Mouse (Mus musculus) urinary bladder, postnatal 36 days (tissue): ENCODE data around the gene Higd1b.

Source experiments
- DNase-seq, 2 experiments: peaks; one replicate each; pipeline ENCODE4 v3.0.0; 2022; ENCODE audit warnings: low spot score in 2 of 2, mixed read lengths in 1 of 2

Higd1b gene

DNA sequence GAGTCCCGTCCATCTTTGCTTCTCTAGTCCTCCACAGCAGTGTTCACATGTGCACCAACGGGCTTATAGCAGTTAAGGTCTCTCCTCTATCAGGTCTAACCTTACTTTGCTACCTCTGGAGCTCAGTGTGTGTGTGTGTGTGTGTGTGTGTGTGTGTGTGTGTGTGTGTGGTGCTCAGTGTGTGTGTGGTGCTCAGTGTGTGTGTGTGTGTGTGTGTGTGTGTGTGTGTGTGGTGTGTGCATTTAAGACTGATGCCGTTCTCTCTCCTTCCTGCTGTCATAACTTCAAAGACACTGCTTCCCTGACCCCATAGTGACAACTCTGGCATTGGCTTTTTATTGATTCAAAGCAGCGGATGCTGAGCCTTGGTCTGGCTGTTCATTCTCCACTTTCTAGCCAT, at the start of gene Higd1b:
TSS of gene Higd1b (plus strand) at position 301 of the 400 bp plus-strand sequence.
- no peak for DNase-seq

GRCm38 (mm10) chr11:102787688-102788177, 47.9 kb upstream of the Higd1b start:
- no peak for DNase-seq

DNA sequence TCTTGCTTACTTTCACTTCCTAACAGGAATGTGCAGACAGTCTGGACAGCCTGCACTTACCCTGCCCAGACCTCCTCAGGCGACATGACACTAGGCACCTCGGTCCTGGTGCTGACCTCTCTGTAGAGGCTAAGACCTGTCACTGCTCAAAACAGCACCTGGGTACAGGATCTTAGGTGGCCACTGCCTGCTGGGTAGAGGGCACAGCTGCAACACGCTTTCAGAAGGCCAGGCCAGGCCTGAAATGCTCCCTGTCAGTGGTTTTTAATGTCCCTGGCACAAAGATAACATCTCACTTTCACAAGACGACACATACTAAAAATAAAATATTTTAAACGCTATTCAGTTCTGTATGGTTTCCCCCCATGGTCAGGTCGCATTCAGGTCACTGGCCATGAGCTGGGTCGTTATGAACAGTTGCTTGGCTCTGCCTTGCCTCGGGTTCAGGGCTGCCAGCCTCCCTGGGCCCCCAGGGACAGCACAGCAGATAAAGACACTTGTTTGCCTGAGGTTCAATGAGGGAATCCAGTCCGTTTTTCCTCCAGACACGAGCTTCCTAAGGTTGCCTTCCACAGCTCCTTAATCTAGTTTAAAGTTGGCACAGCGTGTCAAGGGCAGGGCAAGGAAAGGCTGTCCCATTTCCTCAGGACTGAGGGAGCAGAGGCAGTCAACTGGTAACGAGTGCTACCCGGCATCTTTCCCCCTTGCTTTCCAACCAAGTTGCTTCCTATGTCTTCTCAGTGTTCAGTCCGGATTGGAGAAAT, 43.8 kb upstream of the Higd1b start:
- DNase-seq: no peak

DNA sequence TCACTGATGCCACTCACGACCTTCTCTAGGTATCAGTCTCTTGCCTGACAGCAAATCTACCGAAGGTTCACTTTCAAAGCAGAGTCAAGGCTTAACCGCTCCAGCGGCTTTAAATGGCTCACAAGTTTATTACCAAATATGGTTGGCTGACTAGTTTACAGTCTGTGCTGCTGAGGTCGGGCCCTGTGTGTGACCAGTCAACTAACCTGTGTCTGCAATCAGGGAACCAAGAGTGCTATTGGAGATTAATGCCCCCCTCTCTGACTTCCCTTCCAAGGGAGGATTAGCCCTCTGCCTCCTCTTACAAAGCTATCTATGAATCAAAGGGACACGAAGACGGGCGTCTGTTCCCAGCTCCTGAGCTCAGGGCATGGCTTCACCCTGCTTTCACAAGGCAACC, 41.5 kb upstream of the Higd1b start:
- no peak for DNase-seq

GRCm38 (mm10) chr11:102803453-102803852, 32.2 kb upstream of the Higd1b start:
- DNase-seq: no peak

DNA sequence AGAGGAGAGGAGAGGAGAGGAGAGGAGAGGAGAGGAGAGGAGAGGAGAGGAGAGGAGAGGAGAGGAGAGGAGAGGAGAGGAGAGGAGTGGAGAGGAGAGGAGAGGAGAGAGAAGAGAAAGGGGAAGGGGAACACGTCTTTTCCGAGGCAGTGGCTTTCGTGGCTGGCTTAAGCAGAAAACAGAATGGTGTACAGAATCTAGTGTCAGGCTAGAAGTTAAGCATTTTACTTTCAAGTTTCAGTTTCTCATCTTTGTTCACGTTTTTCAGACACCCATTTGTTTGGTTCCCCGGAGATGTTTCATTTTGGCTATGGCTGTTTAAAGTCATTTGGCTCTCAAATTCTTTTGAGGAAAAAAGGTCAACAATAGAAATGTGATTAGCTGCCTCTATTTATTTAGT, 27.4 kb upstream of the Higd1b start:
- DNase-seq: no peak

DNA sequence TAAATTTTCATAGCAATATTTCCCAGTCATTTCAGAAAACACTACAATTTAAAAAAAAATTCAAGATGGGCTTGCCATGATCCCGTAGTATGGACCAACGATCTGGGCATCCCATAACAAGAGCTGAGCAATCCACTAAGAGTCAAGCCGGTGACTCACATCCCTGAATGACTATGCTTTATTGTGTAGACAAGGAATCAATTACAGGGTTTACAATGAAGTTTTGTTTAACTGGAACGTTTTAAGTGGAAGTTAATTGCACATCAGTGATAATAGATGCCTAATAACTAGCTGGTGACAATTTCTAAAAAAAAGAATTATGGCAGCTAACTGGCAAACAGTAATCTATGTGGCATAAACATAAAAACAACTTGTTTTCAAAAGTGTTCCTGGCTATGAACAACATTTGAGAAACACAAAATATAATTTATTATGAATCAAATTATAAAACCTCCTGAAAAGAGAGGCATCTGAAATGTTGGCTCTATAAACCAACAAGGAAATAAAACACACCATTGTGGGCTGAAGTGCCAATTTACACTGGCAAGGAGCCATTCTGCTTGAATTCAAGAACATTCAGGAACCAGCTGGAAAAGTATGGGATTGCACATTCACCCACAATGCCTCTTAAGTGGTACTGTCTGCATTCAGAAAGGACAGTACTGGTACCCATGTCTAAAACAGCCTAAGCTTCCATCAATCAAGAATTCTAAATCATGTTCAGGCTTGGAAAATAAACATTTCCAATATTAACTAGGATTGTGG, 24.7 kb upstream of the Higd1b start:
- no peak for DNase-seq

DNA sequence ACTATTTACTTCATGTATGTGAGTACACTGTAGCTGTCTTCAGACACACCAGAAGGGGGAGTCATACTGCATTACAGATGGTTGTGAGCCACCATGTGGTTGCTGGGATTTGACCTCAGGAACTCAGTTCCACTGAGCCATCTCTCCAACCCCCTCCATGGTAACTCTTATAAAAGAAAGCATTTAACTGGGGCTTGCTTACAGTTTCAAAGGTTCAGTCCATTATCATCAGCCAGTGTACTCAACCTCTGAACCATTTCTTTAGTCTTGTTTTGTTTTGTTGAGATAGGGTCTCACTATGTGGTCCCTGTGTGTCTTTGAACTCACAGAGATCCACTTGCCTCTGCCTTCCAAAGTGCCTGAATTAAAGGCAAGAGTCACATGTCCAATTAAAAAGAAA, 20.8 kb upstream of the Higd1b start:
- no peak for DNase-seq

- DNase-seq: peak in 1 of 2 experiments; percentile 11
These were observed 17.3 kb upstream of the Higd1b start for GRCm38 (mm10) chr11:102818121-102819020.

- peak; percentile 36 to 61 for DNase-seq
These were observed 16.4 kb upstream of the Higd1b start, which contains the start of gene Gjc1 for GRCm38 (mm10) chr11:102819021-102819782. Gene Gjc1 (minus strand): TSS chr11:102819700.

GRCm38 (mm10) chr11:102819783-102820385, 15.8 kb upstream of the Higd1b start:
- no peak for DNase-seq

DNA sequence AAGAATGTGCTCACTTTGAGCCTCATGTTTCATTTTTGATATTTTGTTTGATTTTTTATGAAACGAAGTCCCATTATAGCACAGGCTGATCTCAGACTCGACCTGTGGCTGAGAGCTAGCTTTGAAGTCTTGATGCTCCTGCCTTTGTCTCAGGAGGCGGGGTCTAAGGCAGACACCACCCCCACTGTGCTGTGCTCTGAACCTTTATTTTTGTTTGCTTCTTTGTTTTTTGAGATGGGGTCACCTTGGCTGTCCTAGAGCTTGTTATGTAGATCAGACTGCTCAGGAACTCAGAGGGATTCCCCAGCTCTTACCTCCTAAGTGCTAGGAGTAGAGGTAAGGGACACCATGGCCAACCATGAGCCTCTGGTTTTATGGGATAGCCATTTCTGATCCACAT, 15.2 kb upstream of the Higd1b start:
- no peak for DNase-seq

DNA sequence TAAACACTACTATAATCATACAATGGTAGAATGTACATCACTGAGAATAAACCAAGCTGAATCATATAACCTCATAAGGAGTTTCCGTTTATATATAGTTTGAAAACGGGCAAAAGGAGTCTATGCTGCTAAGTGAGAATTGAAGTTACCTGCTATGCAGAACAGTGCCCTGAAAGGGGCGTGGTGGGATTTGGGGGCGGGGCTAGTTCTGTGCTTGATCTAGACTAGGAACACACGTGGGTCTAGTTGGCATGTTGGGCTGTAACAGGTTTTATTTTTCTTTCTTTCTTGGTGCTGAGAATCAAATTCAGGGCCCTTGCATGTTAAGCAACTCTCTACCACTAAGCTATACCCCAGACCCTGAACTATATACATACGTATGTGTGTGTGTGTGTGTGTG, 14.4 kb upstream of the Higd1b start:
- no peak for DNase-seq

DNA sequence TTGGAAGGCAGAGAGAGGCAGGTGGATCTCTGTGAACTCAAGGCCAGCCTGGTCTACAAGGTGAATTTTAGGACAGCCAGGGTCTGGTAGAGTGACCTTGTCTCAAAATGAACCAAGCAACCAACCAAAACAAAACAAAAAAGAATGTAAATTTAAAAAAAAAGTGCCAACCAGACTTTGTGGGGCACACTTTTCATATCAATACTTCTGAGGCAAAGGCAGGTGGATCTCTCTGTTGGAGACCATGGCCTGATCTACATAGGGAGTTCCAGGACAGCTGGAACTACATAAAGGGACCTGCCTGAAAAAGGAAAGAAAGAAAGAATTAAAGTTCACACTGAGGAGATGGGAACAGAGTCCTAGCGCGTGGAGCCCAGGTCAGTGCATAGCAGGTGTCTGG, 9.2 kb upstream of the Higd1b start:
- no peak for DNase-seq

- DNase-seq: no peak
These were observed 8.6 kb upstream of the Higd1b start for GRCm38 (mm10) chr11:102827097-102827496.

- DNase-seq: no peak
These were observed 5.4 kb upstream of the Higd1b start for GRCm38 (mm10) chr11:102830276-102830675.

GRCm38 (mm10) chr11:102832700-102833297, 2.9 kb upstream of the Higd1b start:
- no peak for DNase-seq

- no peak for DNase-seq
These were observed 1.4 kb upstream of the Higd1b start for GRCm38 (mm10) chr11:102834219-102834618.

DNA sequence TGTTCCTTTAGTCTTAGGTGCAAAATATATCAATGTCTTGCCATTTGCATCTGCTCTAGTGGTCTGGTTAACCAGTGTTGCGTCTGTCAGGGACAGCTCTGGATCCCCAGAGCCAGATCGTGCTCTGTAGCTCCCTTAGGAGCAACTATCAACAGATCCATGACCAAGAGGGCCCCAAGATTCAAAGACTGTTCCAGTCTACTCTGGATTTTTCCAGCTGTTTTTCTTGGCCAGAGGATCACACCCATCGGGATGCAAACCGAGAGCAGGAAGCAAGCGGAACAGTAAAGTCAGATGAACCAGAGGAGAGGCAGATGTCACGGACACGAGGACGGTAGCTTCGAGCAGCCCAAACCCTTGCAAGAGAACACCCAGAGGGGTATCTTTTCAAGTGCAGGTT, 497 bp downstream of the Higd1b start:
- no peak for DNase-seq

- DNase-seq: no peak
These were observed 1.7 kb downstream of the Higd1b start for GRCm38 (mm10) chr11:102837385-102837784.
